Mouse (Mus musculus) adrenal gland, postnatal 14 days (tissue): ENCODE results near the gene Socs1. TPM values are rescaled to one million over a fixed set of nuclear protein-coding genes. Genes with fewer than 3 reads are reported as not detected.
"Not testable (repeated sequence)": the region's sequence is repeated elsewhere in the genome, so short reads cannot be mapped to it uniquely, and the experiment has no call there.

ENCODE experiments used
- DNase-seq: peaks from one replicate; pipeline ENCODE4 v3.0.0; 2021; ENCODE audit warnings: mixed read lengths
- long read RNA-seq, 2 experiments: library from polyadenylated mRNA; stranded (forward); transcript quantifications; one replicate each; pipeline ENCODE4 v2.0.0; 2021
- total RNA-seq: library from RNA; stranded (reverse); gene quantifications from 2 replicates; pipeline ENCODE4 v1.2.3, GENCODE M21; 2021

Gene Socs1
- 2.4 and 3.7 TPM in 2 replicates for total RNA-seq
- long read RNA-seq, experiment 1, transcript Socs1-201 (2 exons, 2,785 nt) = major isoform, 5 of 7 reads
- long read RNA-seq, experiment 1, partial matches to known transcripts = 0 of 7 reads
- long read RNA-seq, experiment 1, other reads (novel, unspliced or antisense) = 2 of 7 reads
- long read RNA-seq, experiment 2, partial matches to known transcripts = 0 of 1 reads
- long read RNA-seq, experiment 2, other reads (novel, unspliced or antisense) = 0 of 1 reads

- DNase-seq = peak; percentile 94
These were observed at the start of gene Socs1 for GRCm38 (mm10) chr16:10785371-10786231. Socs1 (minus strand) TSS chr16:10785536.

GRCm38 (mm10) chr16:10834542-10834910 lies 49.2 kb upstream of the Socs1 start:
- DNase-seq = no peak

- DNase-seq = no peak
These were observed 43.1 kb upstream of the Socs1 start for GRCm38 (mm10) chr16:10828461-10828805.

GRCm38 (mm10) chr16:10827766-10828460 lies 42.6 kb upstream of the Socs1 start:
- DNase-seq = no peak

GRCm38 (mm10) chr16:10827269-10827668 lies 41.9 kb upstream of the Socs1 start:
- no peak for DNase-seq

- no peak for DNase-seq
These were observed 40.5 kb upstream of the Socs1 start for GRCm38 (mm10) chr16:10825840-10826239.

GRCm38 (mm10) chr16:10824536-10824935 lies 39.2 kb upstream of the Socs1 start:
- DNase-seq = no peak

- DNase-seq = no peak
These were observed 36.1 kb upstream of the Socs1 start for GRCm38 (mm10) chr16:10821387-10821786.

- DNase-seq = no peak
These were observed 34.6 kb upstream of the Socs1 start for GRCm38 (mm10) chr16:10819966-10820365.

GRCm38 (mm10) chr16:10818579-10819135 lies 33.3 kb upstream of the Socs1 start:
- DNase-seq = no peak

GRCm38 (mm10) chr16:10814864-10815263 lies 29.5 kb upstream of the Socs1 start:
- peak; percentile 56 for DNase-seq

- no peak for DNase-seq
These were observed 28.4 kb upstream of the Socs1 start for GRCm38 (mm10) chr16:10813726-10814125.

GRCm38 (mm10) chr16:10812865-10813371 lies 27.6 kb upstream of the Socs1 start, which contains the start of gene Gm11172:
Gm11172 (plus strand) TSS chr16:10812915.
- DNase-seq = no peak

GRCm38 (mm10) chr16:10810376-10810775 lies 25.0 kb upstream of the Socs1 start:
- peak; percentile 22 for DNase-seq

GRCm38 (mm10) chr16:10805789-10806527 lies 20.6 kb upstream of the Socs1 start, which contains the start of gene Prm1:
Prm1 (minus strand) TSS chr16:10805839.
- no peak for DNase-seq

GRCm38 (mm10) chr16:10802420-10802819 lies 17.1 kb upstream of the Socs1 start:
- not testable (repeated sequence) for DNase-seq

GRCm38 (mm10) chr16:10796034-10796433 lies 10.7 kb upstream of the Socs1 start, which contains the start of gene Prm2:
Prm2 (minus strand) TSS chr16:10796134.
- no peak for DNase-seq

- no peak for DNase-seq
These were observed 5.4 kb upstream of the Socs1 start, which contains the start of gene Prm3 for GRCm38 (mm10) chr16:10790702-10791101. Prm3 (minus strand) TSS chr16:10790914.

- no peak for DNase-seq
These were observed 3.5 kb upstream of the Socs1 start for GRCm38 (mm10) chr16:10788866-10789265.

GRCm38 (mm10) chr16:10788271-10788670 lies 2.9 kb upstream of the Socs1 start, which contains the start of gene Tnp2:
Tnp2 (minus strand) TSS chr16:10788660.
- DNase-seq = no peak

- no peak for DNase-seq
These were observed 2.3 kb upstream of the Socs1 start for GRCm38 (mm10) chr16:10787548-10788058.
